Mouse (Mus musculus): ENCODE data around the gene Olfr1495. TPM values are rescaled to one million over a fixed set of nuclear protein-coding genes. Genes with fewer than 3 reads are reported as not detected.
"Not testable (repeated sequence)": the region's sequence is repeated elsewhere in the genome, so short reads cannot be mapped to it uniquely, and the experiment has no call there.

Olfr1495 gene
- polyA plus RNA-seq, 1 experiment, result not detected

GRCm38 (mm10) chr19:13798102-13798501 lies 33.7 kb downstream of the Olfr1495 start, which contains the start of gene Olfr1497:
Olfr1497 (minus strand) TSS chr19:13798202.
- Histone ChIP-seq H3K4me1 (ENCODE audit: control insufficient read depth, insufficient read depth, low read length) (no peaks in the 10 kb centered on the region), H3K27me3 (ENCODE audit: control insufficient read depth, insufficient read depth, low read length, poor library complexity, severe bottlenecking) (no peaks in the 10 kb centered on the region), H3K9ac (ENCODE audit: low read depth, poor library complexity, severe bottlenecking) (no peak within 1 kb of the TSS), H3K36me3 (ENCODE audit: control insufficient read depth, insufficient read depth, low read length, poor library complexity, severe bottlenecking) (no peaks in the 10 kb centered on the region), H3K9me3 (replicated peaks; ENCODE audit: control insufficient read depth, insufficient read depth, low read length, poor library complexity, severe bottlenecking) (no peaks in the 10 kb centered on the region), H3K4me3 (ENCODE audit: low read depth, low read length) (no peak within 1 kb of the TSS), H3K27ac (ENCODE audit: insufficient read depth, low read length) (no peak within 1 kb of the TSS)
- no peak for TF ChIP-seq CTCF (IDR thresholded peaks at IDR 0.05; ENCODE audit: low read depth, low read length)
- no peak for TF ChIP-seq EP300 (IDR thresholded peaks at IDR 0.05; ENCODE audit: insufficient read depth, low read depth, low read length)
- no peak for TF ChIP-seq POLR2A (IDR thresholded peaks at IDR 0.05; ENCODE audit: insufficient read depth, low read length)

- H3K4me3 ChIP-seq (ENCODE audit: low read depth, low read length); H3K27ac ChIP-seq (ENCODE audit: insufficient read depth, low read length); H3K4me1 ChIP-seq (ENCODE audit: control insufficient read depth, insufficient read depth, low read length); H3K36me3 ChIP-seq (ENCODE audit: control insufficient read depth, insufficient read depth, low read length, poor library complexity, severe bottlenecking); H3K9ac ChIP-seq (ENCODE audit: low read depth, poor library complexity, severe bottlenecking); H3K27me3 ChIP-seq (ENCODE audit: control insufficient read depth, insufficient read depth, low read length, poor library complexity, severe bottlenecking): not testable (repeated sequence)
- peaks cover 20% of the 10 kb centered on the region for H3K9me3 ChIP-seq (replicated peaks; ENCODE audit: control insufficient read depth, insufficient read depth, low read length, poor library complexity, severe bottlenecking)
Measured at GRCm38 (mm10) chr19:13805486-13805885, 41.1 kb downstream of the Olfr1495 start.

- H3K9ac ChIP-seq (ENCODE audit: low read depth, poor library complexity, severe bottlenecking), result no peak overlapping the region
- H3K27me3 ChIP-seq (ENCODE audit: control insufficient read depth, insufficient read depth, low read length, poor library complexity, severe bottlenecking), result no peaks in the 10 kb centered on the region
- H3K27ac ChIP-seq (ENCODE audit: insufficient read depth, low read length), result no peak overlapping the region
- TF ChIP-seq CTCF (IDR thresholded peaks at IDR 0.05; ENCODE audit: low read depth, low read length) (peak; percentile 62), POLR2A (IDR thresholded peaks at IDR 0.05; ENCODE audit: insufficient read depth, low read length) (no peak)
- peaks cover 7% of the 10 kb centered on the region for H3K9me3 ChIP-seq (replicated peaks; ENCODE audit: control insufficient read depth, insufficient read depth, low read length, poor library complexity, severe bottlenecking)
- H3K4me1 ChIP-seq (ENCODE audit: control insufficient read depth, insufficient read depth, low read length), result no peaks in the 10 kb centered on the region
- H3K4me3 ChIP-seq (ENCODE audit: low read depth, low read length), result no peak overlapping the region
- no peaks in the 10 kb centered on the region for H3K36me3 ChIP-seq (ENCODE audit: control insufficient read depth, insufficient read depth, low read length, poor library complexity, severe bottlenecking)
Measured at GRCm38 (mm10) chr19:13812823-13813222, 48.4 kb downstream of the Olfr1495 start.

GRCm38 (mm10) chr19:13818827-13819226 lies 54.4 kb downstream of the Olfr1495 start:
- Histone ChIP-seq H3K27ac (ENCODE audit: insufficient read depth, low read length) (no peak overlapping the region), H3K27me3 (ENCODE audit: control insufficient read depth, insufficient read depth, low read length, poor library complexity, severe bottlenecking) (no peaks in the 10 kb centered on the region), H3K9ac (ENCODE audit: low read depth, poor library complexity, severe bottlenecking) (no peak overlapping the region), H3K9me3 (replicated peaks; ENCODE audit: control insufficient read depth, insufficient read depth, low read length, poor library complexity, severe bottlenecking) (no peaks in the 10 kb centered on the region), H3K4me1 (ENCODE audit: control insufficient read depth, insufficient read depth, low read length) (no peaks in the 10 kb centered on the region), H3K4me3 (ENCODE audit: low read depth, low read length) (no peak overlapping the region), H3K36me3 (ENCODE audit: control insufficient read depth, insufficient read depth, low read length, poor library complexity, severe bottlenecking) (no peaks in the 10 kb centered on the region)
- TF ChIP-seq POLR2A (IDR thresholded peaks at IDR 0.05; ENCODE audit: insufficient read depth, low read length) (no peak), EP300 (IDR thresholded peaks at IDR 0.05; ENCODE audit: insufficient read depth, low read depth, low read length) (no peak), CTCF (IDR thresholded peaks at IDR 0.05; ENCODE audit: low read depth, low read length) (no peak)

GRCm38 (mm10) chr19:13819347-13819746 lies 54.9 kb downstream of the Olfr1495 start, which contains the start of gene Olfr1499:
Olfr1499 (minus strand) TSS chr19:13819447.
- Histone ChIP-seq H3K27me3 (ENCODE audit: control insufficient read depth, insufficient read depth, low read length, poor library complexity, severe bottlenecking) (no peaks in the 10 kb centered on the region), H3K4me3 (ENCODE audit: low read depth, low read length) (no peak within 1 kb of the TSS), H3K27ac (ENCODE audit: insufficient read depth, low read length) (no peak within 1 kb of the TSS), H3K9me3 (replicated peaks; ENCODE audit: control insufficient read depth, insufficient read depth, low read length, poor library complexity, severe bottlenecking) (no peaks in the 10 kb centered on the region), H3K9ac (ENCODE audit: low read depth, poor library complexity, severe bottlenecking) (no peak within 1 kb of the TSS), H3K4me1 (ENCODE audit: control insufficient read depth, insufficient read depth, low read length) (no peaks in the 10 kb centered on the region), H3K36me3 (ENCODE audit: control insufficient read depth, insufficient read depth, low read length, poor library complexity, severe bottlenecking) (no peaks in the 10 kb centered on the region)
- TF ChIP-seq CTCF (IDR thresholded peaks at IDR 0.05; ENCODE audit: low read depth, low read length) (no peak), EP300 (IDR thresholded peaks at IDR 0.05; ENCODE audit: insufficient read depth, low read depth, low read length) (no peak), POLR2A (IDR thresholded peaks at IDR 0.05; ENCODE audit: insufficient read depth, low read length) (no peak)

Other genes starting within 250 kb of the Olfr1495 start
- not detected in 2 replicates for gene Olfr1480, start 236.7 kb upstream of the Olfr1495 start, polyA plus RNA-seq (2011; ENCODE audit: insufficient read depth, insufficient read length, low read depth, missing spikeins)
- not detected in 2 replicates for gene Olfr1484, start 181.1 kb upstream of the Olfr1495 start, polyA plus RNA-seq (2011; ENCODE audit: insufficient read depth, insufficient read length, low read depth, missing spikeins)
- not detected in 2 replicates for gene Olfr1487, start 147.2 kb upstream of the Olfr1495 start, polyA plus RNA-seq (2011; ENCODE audit: insufficient read depth, insufficient read length, low read depth, missing spikeins)
- 0.13 TPM in 1 of 2 replicates, not detected in the other for gene Olfr1489, start 133.0 kb upstream of the Olfr1495 start, polyA plus RNA-seq (2011; ENCODE audit: insufficient read depth, insufficient read length, low read depth, missing spikeins)
- not detected in 2 replicates for gene Olfr1490, start 113.5 kb upstream of the Olfr1495 start, polyA plus RNA-seq (2011; ENCODE audit: insufficient read depth, insufficient read length, low read depth, missing spikeins)
- gene Olfr1491, start 67.3 kb upstream of the Olfr1495 start, polyA plus RNA-seq (2011; ENCODE audit: insufficient read depth, insufficient read length, low read depth, missing spikeins), result not detected in 2 replicates
- gene Olfr1493-ps1, start 41.3 kb upstream of the Olfr1495 start, polyA plus RNA-seq (2011; ENCODE audit: insufficient read depth, insufficient read length, low read depth, missing spikeins), result not detected in 2 replicates
- not detected in 2 replicates for gene Olfr1494, start 24.9 kb upstream of the Olfr1495 start, polyA plus RNA-seq (2011; ENCODE audit: insufficient read depth, insufficient read length, low read depth, missing spikeins)
- gene Olfr1496, start 13.3 kb downstream of the Olfr1495 start, polyA plus RNA-seq (2011; ENCODE audit: insufficient read depth, insufficient read length, low read depth, missing spikeins), result not detected in 2 replicates
- gene Olfr1497, start 33.6 kb downstream of the Olfr1495 start, polyA plus RNA-seq (2011; ENCODE audit: insufficient read depth, insufficient read length, low read depth, missing spikeins), result not detected in 2 replicates
- not detected in 2 replicates for gene Olfr1499, start 54.8 kb downstream of the Olfr1495 start, polyA plus RNA-seq (2011; ENCODE audit: insufficient read depth, insufficient read length, low read depth, missing spikeins)
- not detected in 2 replicates for gene Olfr1500, start 65.9 kb downstream of the Olfr1495 start, polyA plus RNA-seq (2011; ENCODE audit: insufficient read depth, insufficient read length, low read depth, missing spikeins)
- not detected in 2 replicates for gene Olfr1501, start 86.1 kb downstream of the Olfr1495 start, polyA plus RNA-seq (2011; ENCODE audit: insufficient read depth, insufficient read length, low read depth, missing spikeins)
- gene Olfr1502, start 97.2 kb downstream of the Olfr1495 start, polyA plus RNA-seq (2011; ENCODE audit: insufficient read depth, insufficient read length, low read depth, missing spikeins), result not detected in 2 replicates
- gene Olfr1504, start 133.3 kb downstream of the Olfr1495 start, polyA plus RNA-seq (2011; ENCODE audit: insufficient read depth, insufficient read length, low read depth, missing spikeins), result not detected in 2 replicates
- 0.18 TPM in 1 of 2 replicates, not detected in the other for gene Olfr1505, start 148.9 kb downstream of the Olfr1495 start, polyA plus RNA-seq (2011; ENCODE audit: insufficient read depth, insufficient read length, low read depth, missing spikeins)